Mouse (Mus musculus) heart, embryonic 16.5 days (tissue): Measurements from ENCODE around the gene Trim63. TPM values are rescaled to one million over a fixed set of nuclear protein-coding genes. Genes with fewer than 3 reads are reported as not detected.
A peak's percentile ranks its signal among the peaks of the same experiment; 100 is the strongest.

ENCODE experiments used
- ATAC-seq: fragments of 200-750 bp; cut with Nextera tagmentation; replicated peaks from 2 replicates; pipeline ENCODE4 v1.8.0; 2017; ENCODE audit warnings: moderate number of reproducible peaks; ENCODE audit not compliant: insufficient read depth, low FRiP score; ENCODE audit errors: extremely low read depth
- H3K27ac ChIP-seq: fragments of 300-500 bp; sonication (generic); 2 replicates; pipeline ENCODE4 v1.5.1; 2014; ENCODE audit warnings: mild to moderate bottlenecking, low read length, control low read depth, moderate library complexity
- H3K27me3 ChIP-seq: fragments of 300-500 bp; sonication (generic); 2 replicates; pipeline ENCODE4 v1.6.1; 2014; ENCODE audit warnings: low read length, mixed read lengths; ENCODE audit not compliant: control insufficient read depth, insufficient read depth
- H3K36me3 ChIP-seq: fragments of 300-500 bp; sonication (generic); 2 replicates; pipeline ENCODE4 v1.6.1; 2014; ENCODE audit not compliant: control insufficient read depth, insufficient read depth
- H3K4me1 ChIP-seq: fragments of 300-500 bp; sonication (generic); 2 replicates; pipeline ENCODE4 v1.6.1; 2014; ENCODE audit warnings: low read length, mixed read lengths; ENCODE audit not compliant: control insufficient read depth, insufficient read depth
- H3K4me2 ChIP-seq: fragments of 300-500 bp; sonication (generic); 2 replicates; pipeline ENCODE4 v1.6.1; 2014; ENCODE audit warnings: low read depth, mild to moderate bottlenecking, control low read depth, low read length
- H3K4me3 ChIP-seq: fragments of 300-500 bp; sonication (generic); 2 replicates; pipeline ENCODE4 v1.5.1; 2014; ENCODE audit warnings: mild to moderate bottlenecking, control low read depth, low read length
- H3K9ac ChIP-seq: fragments of 300-500 bp; sonication (generic); 2 replicates; pipeline ENCODE4 v1.6.1; 2014; ENCODE audit warnings: low read length, control low read depth
- H3K9me3 ChIP-seq: fragments of 300-500 bp; sonication (generic); replicated peaks from 2 replicates; pipeline ENCODE4 v1.6.1; 2016; ENCODE audit warnings: low read length; ENCODE audit not compliant: control insufficient read depth
- WGBS: fragments of 180-500 bp; shearing (Covaris S2); extraction: QIAGEN DNeasy Blood & Tissue Kit; methylation state at CpG from one replicate; pipeline ENCODE4 v1.1.7; 2014; 5-methylcytosine and 5-hydroxymethylcytosine counted together
- polyA plus RNA-seq: library from polyadenylated mRNA; unstranded; fragments of >200 nt; fragmentation: Nextera tagmentation; extraction: Ambion mirVana; gene quantifications from 2 replicates; pipeline ENCODE4 v1.2.1, GENCODE M21; 2015

Gene Trim63
- polyA plus RNA-seq, 1 experiment from 2014 or later, result 175 TPM

DNA sequence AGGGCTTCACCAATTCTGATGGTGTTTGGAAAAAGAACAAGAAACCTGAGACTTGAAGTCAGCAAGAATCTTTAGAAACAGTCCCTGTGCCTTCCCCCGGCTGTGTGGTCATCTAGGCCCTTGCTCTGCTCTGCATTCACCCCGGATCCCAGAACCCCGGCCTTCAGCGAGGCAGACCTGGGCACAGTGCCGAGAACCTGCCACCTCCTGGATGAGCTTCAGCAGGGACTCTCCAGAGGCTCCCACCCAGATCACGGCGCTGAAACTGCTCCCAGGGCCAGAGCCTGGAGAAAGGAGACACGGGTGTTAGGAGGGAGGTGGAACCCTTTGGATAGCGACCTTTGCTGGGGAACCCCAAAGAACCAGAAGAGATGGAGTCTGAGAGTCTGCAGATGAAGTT lies 47.2 kb downstream of the Trim63 start:
- no peak overlapping the region for H3K4me2 ChIP-seq
- 0 out of 2 replicates have a peak, but pooled peaks have one; percentile 15 for ATAC-seq
- WGBS, result 43% methylated on average over 9 of the region's 9 CpGs
- H3K4me1 ChIP-seq, result peaks cover 17% of the 10 kb centered on the region
- H3K27me3 ChIP-seq, result peaks cover 5% of the 10 kb centered on the region; the same call in 1 of the 2 replicates
- no peaks in the 10 kb centered on the region for H3K9me3 ChIP-seq
- no peak overlapping the region for H3K4me3 ChIP-seq
- H3K9ac ChIP-seq, result no peak overlapping the region
- H3K36me3 ChIP-seq, result no peaks in the 10 kb centered on the region
- 0 out of 2 replicates have a peak overlapping the region, but pooled peaks have one; percentile 24 for H3K27ac ChIP-seq

DNA sequence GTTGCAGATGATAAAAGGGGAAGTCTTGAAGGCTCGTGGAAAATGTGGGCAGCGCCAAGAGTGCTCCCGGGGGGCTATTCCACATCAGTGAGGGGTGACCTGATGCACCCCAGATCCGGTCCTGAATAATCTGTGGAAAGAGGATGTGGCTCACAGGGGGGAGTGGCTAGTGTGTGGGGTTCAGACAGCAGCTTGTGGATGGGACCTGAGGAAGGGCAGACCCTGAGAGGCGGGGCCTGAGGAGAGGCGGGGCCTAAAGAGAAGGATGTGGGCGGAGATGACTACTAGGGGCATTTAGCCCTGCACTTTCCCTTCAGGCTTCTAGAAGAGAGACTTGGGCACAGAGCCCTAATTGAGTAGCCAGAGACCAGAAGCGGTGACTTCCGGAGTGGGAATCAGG lies 47.7 kb downstream of the Trim63 start:
- Histone ChIP-seq H3K4me1 (peaks cover 16% of the 10 kb centered on the region), H3K27me3 (peaks cover 5% of the 10 kb centered on the region; the same call in 1 of the 2 replicates), H3K36me3 (no peaks in the 10 kb centered on the region), H3K4me2 (peak overlapping the region; percentile 16; the same call in 1 of the 2 replicates), H3K27ac (0 out of 2 replicates have a peak overlapping the region, but pooled peaks have one; percentile 24), H3K9me3 (no peaks in the 10 kb centered on the region), H3K4me3 (no peak overlapping the region), H3K9ac (no peak overlapping the region)
- peak; percentile 23; the same call in 1 of the 2 replicates for ATAC-seq
- 31% methylated on average over 9 of the region's 9 CpGs for WGBS

DNA sequence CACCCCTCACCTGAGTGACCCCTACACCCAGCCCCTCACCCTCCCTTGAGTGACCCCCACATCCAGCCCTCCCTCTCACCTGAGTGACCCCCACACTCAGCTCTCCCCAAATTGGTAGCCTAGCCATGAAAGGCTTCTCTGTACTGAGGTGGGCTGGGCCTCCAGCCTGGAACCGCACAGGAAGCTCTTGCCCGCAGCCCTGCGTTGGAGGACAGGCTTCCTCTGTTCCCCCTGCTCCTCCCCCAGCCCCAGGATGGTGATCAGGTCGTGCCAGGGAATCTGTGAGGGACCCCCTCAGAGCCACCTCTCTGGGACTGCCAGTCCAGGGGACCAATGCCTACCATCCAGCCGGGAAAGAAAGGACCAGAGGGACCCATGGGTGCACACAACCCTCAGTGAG lies 50.4 kb downstream of the Trim63 start:
- ATAC-seq, result no peak
- no peaks in the 10 kb centered on the region for H3K9me3 ChIP-seq
- H3K4me3 ChIP-seq, result no peak overlapping the region
- no peak overlapping the region for H3K4me2 ChIP-seq
- no peaks in the 10 kb centered on the region for H3K36me3 ChIP-seq
- no peak overlapping the region for H3K9ac ChIP-seq
- no peak overlapping the region for H3K27ac ChIP-seq
- peaks cover 6% of the 10 kb centered on the region for H3K27me3 ChIP-seq
- peaks cover 16% of the 10 kb centered on the region for H3K4me1 ChIP-seq
- WGBS, result 35% methylated on average over 5 of the region's 5 CpGs

DNA sequence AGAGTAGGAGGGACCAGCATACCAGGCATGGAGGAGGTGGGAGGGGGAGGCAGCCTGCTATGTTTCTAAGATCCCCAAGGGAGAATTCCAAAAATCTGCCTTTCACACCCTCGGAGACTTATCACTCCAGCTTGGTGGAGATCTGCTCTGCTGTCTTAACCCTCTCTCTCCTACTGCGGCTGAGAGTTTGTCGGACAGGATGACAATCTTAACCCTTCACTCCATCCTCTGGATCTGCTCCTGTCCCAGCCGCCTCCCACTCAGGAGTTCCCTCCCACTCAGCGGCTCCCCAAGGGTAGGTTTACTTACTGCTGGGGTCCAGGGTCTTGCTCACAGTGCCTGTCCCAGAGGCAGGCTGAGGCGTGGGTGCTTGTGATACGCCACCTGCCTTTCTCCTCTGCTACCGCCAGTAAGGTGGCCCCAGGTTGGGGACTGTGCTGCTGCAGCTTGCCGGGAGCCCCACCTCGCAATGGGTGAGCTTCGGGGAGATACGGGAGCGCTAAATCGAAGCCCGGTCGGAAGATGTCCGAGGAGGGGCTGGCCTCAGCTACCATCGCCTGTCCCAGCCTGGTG lies 55.8 kb downstream of the Trim63 start:
- H3K9ac ChIP-seq, result peak overlapping the region; percentile 60
- H3K27me3 ChIP-seq, result peaks cover 18% of the 10 kb centered on the region
- H3K4me2 ChIP-seq, result peak overlapping the region; percentile 93
- ATAC-seq, result 0 out of 2 replicates have a peak, but pooled peaks have one; percentile 20
- no peak overlapping the region for H3K27ac ChIP-seq
- WGBS, result 2% methylated on average over 18 of the region's 18 CpGs
- H3K4me1 ChIP-seq, result peaks cover 17% of the 10 kb centered on the region
- H3K4me3 ChIP-seq, result peak overlapping the region; percentile 62
- H3K9me3 ChIP-seq, result no peaks in the 10 kb centered on the region
- H3K36me3 ChIP-seq, result no peaks in the 10 kb centered on the region

DNA sequence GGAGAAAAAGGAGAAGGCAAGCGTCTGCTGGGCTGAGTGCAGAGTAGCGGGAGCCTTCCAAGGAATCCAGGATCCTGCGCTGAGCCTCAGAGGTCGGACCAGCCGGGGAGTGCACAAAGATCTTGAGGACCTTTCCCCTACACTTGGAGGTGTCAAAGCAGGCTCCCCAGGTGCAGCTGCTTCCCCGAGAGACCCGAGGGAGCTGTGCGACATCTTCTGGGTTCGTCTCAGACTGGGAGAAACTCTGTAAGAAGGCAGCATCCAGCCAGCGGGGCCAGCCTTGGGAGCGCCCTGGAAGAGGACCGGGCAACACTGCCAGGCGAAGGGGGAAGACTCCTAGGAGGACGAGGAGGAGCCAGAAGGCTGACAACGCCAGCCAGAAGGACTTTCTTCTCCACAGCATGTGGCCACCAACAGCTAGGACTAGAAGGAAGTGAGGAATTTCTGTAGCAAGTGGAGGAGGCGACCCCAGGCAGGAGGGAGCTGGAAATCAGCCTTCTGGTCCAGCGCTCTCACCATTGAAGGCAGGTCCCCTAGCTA lies 56.5 kb downstream of the Trim63 start:
- peaks cover 18% of the 10 kb centered on the region for H3K27me3 ChIP-seq
- peak overlapping the region; percentile 62 for H3K4me3 ChIP-seq
- peaks cover 17% of the 10 kb centered on the region for H3K4me1 ChIP-seq
- no peak overlapping the region for H3K27ac ChIP-seq
- WGBS, result 2% methylated on average over 17 of the region's 17 CpGs
- peak overlapping the region; percentile 60 for H3K9ac ChIP-seq
- H3K4me2 ChIP-seq, result peak overlapping the region; percentile 93
- no peaks in the 10 kb centered on the region for H3K36me3 ChIP-seq
- no peak for ATAC-seq
- H3K9me3 ChIP-seq, result no peaks in the 10 kb centered on the region

DNA sequence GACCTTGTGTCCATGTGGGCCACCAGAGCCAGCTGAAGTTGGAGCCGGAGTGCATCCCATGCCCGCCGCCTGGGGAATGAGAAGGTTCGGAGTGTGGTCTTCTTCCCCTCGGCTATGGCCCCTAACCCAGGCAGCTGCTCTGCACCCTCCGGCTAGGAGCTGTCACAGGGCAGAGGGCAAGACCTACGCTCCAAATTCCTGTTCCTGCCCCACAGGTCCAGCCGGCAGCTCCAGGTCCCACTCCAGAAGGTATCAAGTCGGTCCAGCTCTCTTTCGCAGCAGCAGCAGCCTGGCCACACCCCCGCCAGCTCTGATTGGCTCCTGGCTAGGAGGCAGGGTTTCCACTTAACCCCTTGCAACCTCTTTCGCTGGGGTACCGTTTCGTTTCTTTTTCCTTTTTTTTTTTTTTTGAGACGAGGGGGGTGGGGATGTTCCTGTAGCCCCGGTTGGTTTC lies 57.4 kb downstream of the Trim63 start:
- Histone ChIP-seq H3K27me3 (peaks cover 18% of the 10 kb centered on the region), H3K4me1 (peaks cover 17% of the 10 kb centered on the region), H3K9ac (peak overlapping the region; percentile 66), H3K4me2 (peak overlapping the region; percentile 93), H3K36me3 (no peaks in the 10 kb centered on the region), H3K4me3 (peak overlapping the region; percentile 62), H3K27ac (no peak overlapping the region), H3K9me3 (no peaks in the 10 kb centered on the region)
- peak; percentile 56 for ATAC-seq
- WGBS, result under 1% methylated on average over 16 of the region's 16 CpGs

DNA sequence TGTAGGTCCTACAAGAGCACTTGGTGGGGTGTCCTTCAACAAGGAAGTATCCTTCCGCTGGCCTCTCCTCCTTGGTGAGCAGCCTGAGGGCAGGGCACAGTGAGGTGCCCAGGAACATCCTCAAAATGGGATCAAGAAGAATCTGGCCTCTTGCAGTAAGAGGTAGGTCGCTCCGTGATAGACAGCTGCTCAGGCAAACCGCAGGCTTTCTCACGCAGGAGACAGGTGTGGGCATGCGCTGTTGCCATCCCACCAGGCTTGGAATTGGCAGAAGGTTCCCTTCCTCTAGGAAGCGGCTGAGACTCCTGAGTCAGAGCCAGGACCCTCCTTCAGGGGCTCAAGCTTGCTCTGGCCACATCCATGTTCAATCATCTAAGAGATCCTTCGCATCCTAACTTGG lies 58.4 kb downstream of the Trim63 start:
- H3K27ac ChIP-seq, result no peak overlapping the region
- no peak overlapping the region for H3K4me3 ChIP-seq
- no peaks in the 10 kb centered on the region for H3K9me3 ChIP-seq
- WGBS, result 83% methylated on average over 8 of the region's 8 CpGs
- H3K27me3 ChIP-seq, result peaks cover 18% of the 10 kb centered on the region
- H3K4me1 ChIP-seq, result peaks cover 17% of the 10 kb centered on the region
- no peaks in the 10 kb centered on the region for H3K36me3 ChIP-seq
- H3K9ac ChIP-seq, result no peak overlapping the region
- ATAC-seq, result no peak
- H3K4me2 ChIP-seq, result no peak overlapping the region

DNA sequence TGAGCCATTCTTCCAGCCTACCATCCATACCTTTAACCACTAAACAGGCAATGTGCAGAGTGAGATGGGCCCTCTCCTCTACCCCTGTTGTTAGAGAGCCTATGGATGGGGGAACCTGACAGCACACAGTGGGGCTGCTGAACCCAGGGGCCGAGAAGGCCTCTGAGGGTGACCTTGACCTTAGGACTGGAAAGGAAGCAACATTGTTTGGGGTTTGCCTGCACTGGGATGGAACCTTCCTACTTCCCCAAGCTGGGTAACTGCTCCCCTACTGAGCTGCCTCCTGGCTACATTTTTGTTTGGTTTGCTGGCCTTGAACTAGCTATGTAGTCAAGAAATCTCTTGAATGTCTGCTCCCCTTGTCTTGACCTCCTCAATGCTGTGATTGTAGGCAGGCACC lies 59.4 kb downstream of the Trim63 start:
- H3K4me2 ChIP-seq, result no peak overlapping the region
- H3K4me3 ChIP-seq, result no peak overlapping the region
- 41% methylated on average over 1 of the region's 1 CpGs for WGBS
- H3K36me3 ChIP-seq, result no peaks in the 10 kb centered on the region
- peaks cover 18% of the 10 kb centered on the region for H3K27me3 ChIP-seq
- ATAC-seq, result no peak
- H3K9me3 ChIP-seq, result no peaks in the 10 kb centered on the region
- no peak overlapping the region for H3K9ac ChIP-seq
- peaks cover 17% of the 10 kb centered on the region for H3K4me1 ChIP-seq
- no peak overlapping the region for H3K27ac ChIP-seq

DNA sequence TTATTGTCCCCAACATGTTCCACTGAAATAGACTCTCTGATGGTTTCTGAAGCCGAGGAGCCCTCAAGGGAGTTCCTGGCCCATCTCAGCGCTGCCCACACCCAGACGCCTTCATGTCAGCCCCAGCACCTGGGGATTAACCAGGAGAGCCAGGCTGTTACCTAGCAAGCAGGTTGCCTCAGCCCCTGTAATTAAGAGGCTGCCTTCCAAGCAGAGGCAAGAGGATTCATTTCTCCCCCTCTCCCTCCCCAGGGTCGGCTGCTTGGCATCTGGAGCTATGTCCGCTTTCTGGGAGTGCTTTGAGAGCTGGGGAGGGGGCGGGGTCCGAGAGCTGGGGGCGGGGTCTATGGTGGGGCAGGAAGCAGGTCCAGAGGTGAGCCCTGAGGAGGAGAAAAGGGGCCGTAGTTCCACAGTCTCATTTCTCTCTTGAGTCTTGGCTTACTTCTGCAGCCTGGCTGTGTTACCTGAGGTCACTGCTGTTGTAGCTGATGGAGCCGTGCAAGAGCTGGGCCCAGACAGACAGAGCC lies 63.2 kb downstream of the Trim63 start:
- no peaks in the 10 kb centered on the region for H3K9me3 ChIP-seq
- H3K27ac ChIP-seq, result no peak overlapping the region
- H3K4me2 ChIP-seq, result no peak overlapping the region
- no peaks in the 10 kb centered on the region for H3K4me1 ChIP-seq
- no peak for ATAC-seq
- H3K36me3 ChIP-seq, result no peaks in the 10 kb centered on the region
- WGBS, result 35% methylated on average over 10 of the region's 10 CpGs
- H3K27me3 ChIP-seq, result no peaks in the 10 kb centered on the region
- H3K4me3 ChIP-seq, result no peak overlapping the region
- H3K9ac ChIP-seq, result no peak overlapping the region
